Mouse (Mus musculus) embryonic facial prominence, embryonic 12.5 days (tissue): Measurements from ENCODE around the gene Avpi1. TPM values are rescaled to one million over a fixed set of nuclear protein-coding genes. Genes with fewer than 3 reads are reported as not detected.

ENCODE experiments used
- polyA plus RNA-seq: library from polyadenylated mRNA; unstranded; fragments of >200 nt; fragmentation: Nextera tagmentation; extraction: Ambion mirVana; gene quantifications from 2 replicates; pipeline ENCODE4 v1.2.1, GENCODE M21; 2016

The Avpi1 gene
- polyA plus RNA-seq, 1 experiment from 2014 or later = 26.1 TPM

Other genes starting within 250 kb of the Avpi1 start
- gene Rrp12, start 232.9 kb downstream of the Avpi1 start, polyA plus RNA-seq = 23.5 and 24.0 TPM in 2 replicates
- 595 TPM in 2 replicates for gene Pgam1, start 217.1 kb downstream of the Avpi1 start, polyA plus RNA-seq
- 76.7 and 81.5 TPM in 2 replicates for gene Exosc1, start 195.6 kb downstream of the Avpi1 start, polyA plus RNA-seq
- 93.0 and 94.2 TPM in 2 replicates for gene Zdhhc16, start 195.6 kb downstream of the Avpi1 start, polyA plus RNA-seq
- 41.5 and 41.7 TPM in 2 replicates for gene Mms19, start 147.9 kb downstream of the Avpi1 start, polyA plus RNA-seq
- 20.3 and 20.5 TPM in 2 replicates for gene Ubtd1, start 147.3 kb downstream of the Avpi1 start, polyA plus RNA-seq
- gene Ankrd2, start 93.1 kb downstream of the Avpi1 start, polyA plus RNA-seq = 0.24 and 0.27 TPM in 2 replicates
- gene Hoga1, start 83.4 kb downstream of the Avpi1 start, polyA plus RNA-seq = 1.3 and 1.9 TPM in 2 replicates
- gene 4933411K16Rik, start 76.8 kb downstream of the Avpi1 start, polyA plus RNA-seq = not detected in 2 replicates
- gene Morn4, start 42.7 kb downstream of the Avpi1 start, polyA plus RNA-seq = 37.8 and 42.8 TPM in 2 replicates
- gene Pi4k2a, start 38.6 kb downstream of the Avpi1 start, polyA plus RNA-seq = 39.6 and 40.0 TPM in 2 replicates
- gene Marveld1, start 18.3 kb upstream of the Avpi1 start, polyA plus RNA-seq = 10.8 and 16.8 TPM in 2 replicates
- gene Zfyve27, start 34.9 kb upstream of the Avpi1 start, polyA plus RNA-seq = 32.5 and 36.5 TPM in 2 replicates
- 2.9 and 3.8 TPM in 2 replicates for gene Sfrp5, start 73.2 kb upstream of the Avpi1 start, polyA plus RNA-seq
- 1.8 and 1.9 TPM in 2 replicates for gene Golga7b, start 118.5 kb upstream of the Avpi1 start, polyA plus RNA-seq